Mouse (Mus musculus): ENCODE measurements around the gene Crat. TPM values are rescaled to one million over a fixed set of nuclear protein-coding genes. Genes with fewer than 3 reads are reported as not detected.

The Crat gene
- polyA plus RNA-seq, 1 experiment from 2014 or later: 24.0 TPM

GRCm38 (mm10) chr2:30403870-30404269 is 11.7 kb downstream of the Crat start:
- Histone ChIP-seq H3K4me1 (ENCODE audit: control insufficient read depth, insufficient read depth, low read length) (peaks cover 11% of the 10 kb centered on the region; the same call in 1 of the 2 replicates), H3K9me3 (ENCODE audit: control insufficient read depth, low read length) (no peaks in the 10 kb centered on the region), H3K9ac (replicated peaks; ENCODE audit: low read length) (no peak overlapping the region), H3K27me3 (ENCODE audit: control insufficient read depth, insufficient read depth, low read length) (no peaks in the 10 kb centered on the region), H3K27ac (replicated peaks; ENCODE audit: low read depth, low read length) (no peak overlapping the region), H3K36me3 (ENCODE audit: control insufficient read depth, insufficient read depth, low read length) (peaks cover 88% of the 10 kb centered on the region), H3K4me3 (replicated peaks; ENCODE audit: low read depth, low read length) (no peak overlapping the region), H3K4me2 (ENCODE audit: low read length) (no peak overlapping the region)
- 82% methylated on average over 1 of the region's 1 CpGs for WGBS
- no peak for ATAC-seq (ENCODE audit: low FRiP score, low TSS enrichment)
- DNase-seq: no peak

DNA sequence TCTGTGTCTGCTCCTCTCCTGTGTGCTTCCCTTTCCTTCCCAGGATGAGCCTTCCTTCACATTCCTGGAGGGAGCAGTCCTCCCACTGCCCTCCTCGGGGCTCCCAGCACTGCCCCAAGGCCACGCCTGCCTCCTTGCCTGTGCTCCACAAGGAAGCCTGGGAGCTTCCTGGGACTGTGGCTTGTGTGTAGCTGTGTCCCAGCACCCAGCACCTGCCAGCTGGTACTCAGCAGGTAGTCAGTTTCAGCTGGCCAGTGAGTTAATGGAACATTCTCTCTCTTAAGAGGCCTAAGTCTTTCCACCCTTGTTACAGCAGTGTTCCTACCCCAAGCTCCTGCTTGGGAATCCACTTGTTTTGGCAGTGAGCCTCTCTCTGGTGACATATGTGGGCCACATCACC is 12.8 kb downstream of the Crat start:
- peaks cover 88% of the 10 kb centered on the region for H3K36me3 ChIP-seq (ENCODE audit: control insufficient read depth, insufficient read depth, low read length)
- DNase-seq (no peak), ATAC-seq (ENCODE audit: low FRiP score, low TSS enrichment) (no peak)
- no peaks in the 10 kb centered on the region for H3K27me3 ChIP-seq (ENCODE audit: control insufficient read depth, insufficient read depth, low read length)
- peaks cover 12% of the 10 kb centered on the region; the same call in 1 of the 2 replicates for H3K4me1 ChIP-seq (ENCODE audit: control insufficient read depth, insufficient read depth, low read length)
- no peaks in the 10 kb centered on the region for H3K9me3 ChIP-seq (ENCODE audit: control insufficient read depth, low read length)
- H3K27ac ChIP-seq (replicated peaks; ENCODE audit: low read depth, low read length): no peak overlapping the region
- 82% methylated on average over 2 of the region's 2 CpGs for WGBS
- H3K4me3 ChIP-seq (replicated peaks; ENCODE audit: low read depth, low read length): no peak overlapping the region
- no peak overlapping the region for H3K9ac ChIP-seq (replicated peaks; ENCODE audit: low read length)
- H3K4me2 ChIP-seq (ENCODE audit: low read length): no peak overlapping the region

GRCm38 (mm10) chr2:30402351-30402826 is 13.2 kb downstream of the Crat start:
- Histone ChIP-seq H3K4me3 (replicated peaks; ENCODE audit: low read depth, low read length) (no peak overlapping the region), H3K27ac (replicated peaks; ENCODE audit: low read depth, low read length) (no peak overlapping the region), H3K4me1 (ENCODE audit: control insufficient read depth, insufficient read depth, low read length) (peaks cover 12% of the 10 kb centered on the region; the same call in 1 of the 2 replicates), H3K36me3 (ENCODE audit: control insufficient read depth, insufficient read depth, low read length) (peaks cover 88% of the 10 kb centered on the region), H3K9me3 (ENCODE audit: control insufficient read depth, low read length) (no peaks in the 10 kb centered on the region), H3K4me2 (ENCODE audit: low read length) (no peak overlapping the region), H3K9ac (replicated peaks; ENCODE audit: low read length) (no peak overlapping the region), H3K27me3 (ENCODE audit: control insufficient read depth, insufficient read depth, low read length) (no peaks in the 10 kb centered on the region)
- ATAC-seq (ENCODE audit: low FRiP score, low TSS enrichment) (no peak), DNase-seq (no peak)
- WGBS: 86% methylated on average over 9 of the region's 9 CpGs

DNA sequence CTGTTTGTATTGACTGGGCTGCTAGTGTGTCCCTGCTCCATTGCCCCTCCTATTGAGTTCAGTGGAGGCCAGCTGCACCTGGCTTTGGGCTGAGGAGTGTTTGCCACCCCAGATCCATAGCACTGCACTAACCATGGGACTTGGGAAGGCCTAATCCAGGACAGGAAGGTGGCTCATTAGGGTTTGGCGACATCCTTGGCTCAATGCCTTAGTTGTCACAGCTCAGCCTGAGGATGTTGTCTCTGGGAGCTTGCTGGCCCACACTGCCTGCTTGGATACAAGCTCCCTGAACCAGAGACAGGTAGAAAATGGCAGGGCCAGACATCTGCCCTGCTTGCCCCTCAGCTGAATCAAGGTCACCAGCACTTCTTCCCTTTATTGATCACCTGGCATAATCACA is 14.0 kb downstream of the Crat start:
- Histone ChIP-seq H3K4me2 (ENCODE audit: low read length) (no peak overlapping the region), H3K4me3 (replicated peaks; ENCODE audit: low read depth, low read length) (no peak overlapping the region), H3K4me1 (ENCODE audit: control insufficient read depth, insufficient read depth, low read length) (peaks cover 12% of the 10 kb centered on the region; the same call in 1 of the 2 replicates), H3K9ac (replicated peaks; ENCODE audit: low read length) (no peak overlapping the region), H3K27ac (replicated peaks; ENCODE audit: low read depth, low read length) (no peak overlapping the region), H3K36me3 (ENCODE audit: control insufficient read depth, insufficient read depth, low read length) (peaks cover 89% of the 10 kb centered on the region), H3K27me3 (ENCODE audit: control insufficient read depth, insufficient read depth, low read length) (no peaks in the 10 kb centered on the region), H3K9me3 (ENCODE audit: control insufficient read depth, low read length) (no peaks in the 10 kb centered on the region)
- 93% methylated on average over 1 of the region's 1 CpGs for WGBS
- ATAC-seq (ENCODE audit: low FRiP score, low TSS enrichment): no peak
- no peak for DNase-seq

DNA sequence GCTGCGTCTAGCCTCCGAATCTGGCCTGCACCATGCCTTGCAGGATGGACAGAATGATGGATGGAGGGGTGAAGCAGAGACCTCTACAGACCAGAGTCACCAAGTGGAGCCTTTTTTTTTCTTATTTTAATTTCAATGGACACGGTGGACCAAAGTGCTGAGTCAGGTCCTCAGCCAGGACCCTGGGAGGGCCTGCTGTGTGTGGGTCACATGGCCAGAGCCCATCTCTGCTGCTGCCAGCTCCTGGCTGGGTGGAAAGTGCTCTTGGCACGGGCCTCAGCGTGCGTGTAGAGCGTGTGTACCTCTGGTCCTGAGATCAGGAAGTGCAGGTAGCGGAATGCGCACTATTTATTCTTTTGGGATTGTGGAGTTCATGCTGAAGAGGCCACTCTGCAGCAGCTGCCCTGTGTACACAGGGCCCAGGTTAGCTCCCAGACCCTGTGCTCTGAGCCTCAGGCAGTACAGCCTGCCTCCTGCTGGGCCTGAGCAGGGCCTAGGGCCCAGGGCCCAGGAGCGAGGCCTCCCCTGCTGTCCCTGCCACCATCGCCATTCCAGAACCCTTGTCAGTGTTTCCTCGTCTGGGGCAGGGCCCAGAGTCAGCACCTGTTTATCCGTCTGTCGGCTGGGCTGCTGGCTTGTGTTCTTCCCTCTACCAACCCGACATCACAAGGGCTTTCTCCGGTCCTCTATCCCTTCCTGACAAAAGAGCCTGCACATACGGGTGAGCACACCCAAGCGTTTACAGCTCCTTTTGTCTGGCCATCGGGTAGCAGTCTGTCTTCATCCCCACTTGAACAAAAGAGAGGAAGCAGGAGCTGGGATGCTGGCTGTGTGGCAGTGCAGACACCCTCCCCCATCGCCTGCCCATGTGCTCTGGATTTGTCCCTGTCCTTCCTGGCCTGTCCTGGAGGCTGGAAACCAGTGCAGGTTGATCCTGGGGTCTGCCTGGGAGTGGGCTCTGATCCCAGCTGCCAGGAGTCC is 16.1 kb downstream of the Crat start:
- Histone ChIP-seq H3K4me3 (replicated peaks; ENCODE audit: low read depth, low read length) (no peak overlapping the region), H3K4me2 (ENCODE audit: low read length) (peak overlapping the region; percentile 4; the same call in 1 of the 2 replicates), H3K9me3 (ENCODE audit: control insufficient read depth, low read length) (no peaks in the 10 kb centered on the region), H3K4me1 (ENCODE audit: control insufficient read depth, insufficient read depth, low read length) (peaks cover 12% of the 10 kb centered on the region; the same call in 1 of the 2 replicates), H3K27me3 (ENCODE audit: control insufficient read depth, insufficient read depth, low read length) (no peaks in the 10 kb centered on the region), H3K9ac (replicated peaks; ENCODE audit: low read length) (peak overlapping the region; percentile 39), H3K27ac (replicated peaks; ENCODE audit: low read depth, low read length) (peak overlapping the region; percentile 80), H3K36me3 (ENCODE audit: control insufficient read depth, insufficient read depth, low read length) (peaks cover 89% of the 10 kb centered on the region)
- peak; percentile 40 for DNase-seq
- WGBS: 14% methylated on average over 20 of the region's 20 CpGs
- ATAC-seq (ENCODE audit: low FRiP score, low TSS enrichment): peak; percentile 68

DNA sequence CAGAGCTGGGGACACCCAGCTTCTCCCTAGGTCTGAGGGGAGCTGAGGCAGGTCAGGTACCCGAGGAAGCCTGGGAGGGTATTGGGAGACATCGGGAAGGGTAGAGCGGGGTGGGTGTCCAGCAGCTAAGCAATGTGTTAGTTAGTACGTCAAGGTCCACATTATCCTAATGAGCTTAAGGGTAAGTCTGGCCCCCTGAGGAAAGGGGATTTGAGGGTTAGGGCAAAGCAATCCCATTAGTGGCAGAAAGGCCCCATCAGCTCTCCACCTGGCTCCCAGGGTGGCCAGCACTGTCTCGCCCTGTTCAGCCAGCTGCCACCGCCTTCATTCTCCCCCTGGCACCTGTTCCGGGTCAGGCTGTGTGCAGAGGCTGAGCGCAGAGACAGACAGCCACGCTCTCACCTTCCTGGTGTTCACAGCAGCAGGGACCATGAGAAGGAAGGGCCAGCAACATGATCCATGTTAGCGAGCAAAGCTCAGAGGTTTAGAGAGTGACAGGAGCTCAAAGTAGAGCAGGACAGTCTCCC is 17.6 kb downstream of the Crat start:
- H3K4me3 ChIP-seq (replicated peaks; ENCODE audit: low read depth, low read length): no peak overlapping the region
- H3K27ac ChIP-seq (replicated peaks; ENCODE audit: low read depth, low read length): no peak overlapping the region
- ATAC-seq (ENCODE audit: low FRiP score, low TSS enrichment): no peak
- peaks cover 77% of the 10 kb centered on the region for H3K36me3 ChIP-seq (ENCODE audit: control insufficient read depth, insufficient read depth, low read length)
- no peaks in the 10 kb centered on the region for H3K9me3 ChIP-seq (ENCODE audit: control insufficient read depth, low read length)
- no peak overlapping the region for H3K4me2 ChIP-seq (ENCODE audit: low read length)
- no peaks in the 10 kb centered on the region for H3K27me3 ChIP-seq (ENCODE audit: control insufficient read depth, insufficient read depth, low read length)
- peak; percentile 26 for DNase-seq
- H3K9ac ChIP-seq (replicated peaks; ENCODE audit: low read length): no peak overlapping the region
- peaks cover 20% of the 10 kb centered on the region for H3K4me1 ChIP-seq (ENCODE audit: control insufficient read depth, insufficient read depth, low read length)
- WGBS: 28% methylated on average over 10 of the region's 10 CpGs

- Histone ChIP-seq H3K4me2 (ENCODE audit: low read length) (no peak overlapping the region), H3K27me3 (ENCODE audit: control insufficient read depth, insufficient read depth, low read length) (no peaks in the 10 kb centered on the region), H3K4me1 (ENCODE audit: control insufficient read depth, insufficient read depth, low read length) (peaks cover 24% of the 10 kb centered on the region), H3K9ac (replicated peaks; ENCODE audit: low read length) (no peak overlapping the region), H3K36me3 (ENCODE audit: control insufficient read depth, insufficient read depth, low read length) (peaks cover 59% of the 10 kb centered on the region), H3K9me3 (ENCODE audit: control insufficient read depth, low read length) (no peaks in the 10 kb centered on the region), H3K4me3 (replicated peaks; ENCODE audit: low read depth, low read length) (no peak overlapping the region), H3K27ac (replicated peaks; ENCODE audit: low read depth, low read length) (no peak overlapping the region)
- ATAC-seq (ENCODE audit: low FRiP score, low TSS enrichment) (no peak), DNase-seq (no peak)
- WGBS: 91% methylated on average over 7 of the region's 7 CpGs
Measured at GRCm38 (mm10) chr2:30396246-30396645, 19.4 kb downstream of the Crat start.

DNA sequence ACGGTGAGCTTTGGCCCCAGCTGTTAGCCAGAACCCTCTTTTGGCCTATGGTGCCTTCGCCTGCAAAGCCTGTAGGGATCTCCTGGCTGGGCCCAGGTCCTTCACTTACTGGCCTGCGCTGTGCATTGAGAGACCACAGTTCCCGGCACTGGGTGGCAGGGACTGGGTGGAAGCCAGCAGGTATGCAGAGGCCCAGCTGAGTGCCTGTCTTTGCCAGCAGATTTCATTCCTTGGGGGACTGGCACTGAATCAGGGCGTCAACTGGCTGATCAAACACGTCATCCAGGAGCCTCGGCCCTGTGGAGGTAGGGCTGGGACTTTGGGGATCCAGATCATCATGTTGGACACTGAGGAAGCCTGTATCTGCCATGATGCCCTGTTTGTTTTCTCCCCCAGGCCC is 19.9 kb downstream of the Crat start:
- Histone ChIP-seq H3K4me3 (replicated peaks; ENCODE audit: low read depth, low read length) (no peak overlapping the region), H3K9ac (replicated peaks; ENCODE audit: low read length) (no peak overlapping the region), H3K9me3 (ENCODE audit: control insufficient read depth, low read length) (no peaks in the 10 kb centered on the region), H3K36me3 (ENCODE audit: control insufficient read depth, insufficient read depth, low read length) (peaks cover 56% of the 10 kb centered on the region), H3K4me2 (ENCODE audit: low read length) (no peak overlapping the region), H3K27me3 (ENCODE audit: control insufficient read depth, insufficient read depth, low read length) (no peaks in the 10 kb centered on the region), H3K4me1 (ENCODE audit: control insufficient read depth, insufficient read depth, low read length) (peaks cover 24% of the 10 kb centered on the region), H3K27ac (replicated peaks; ENCODE audit: low read depth, low read length) (no peak overlapping the region)
- WGBS: 95% methylated on average over 7 of the region's 7 CpGs
- DNase-seq: no peak
- no peak for ATAC-seq (ENCODE audit: low FRiP score, low TSS enrichment)
